8 mouse cellular contexts compared by ENCODE assay signal in genomic region chr12:59218640-59219321, GRCm38 (mm10). TPM values are rescaled to one million over a fixed set of nuclear protein-coding genes. Genes with fewer than 3 reads are reported as not detected.
DNase-seq lines count a peak whose midpoint lies in the region; ATAC-seq and TF ChIP-seq lines count a peak whose summit lies in the region.

No protein-coding gene starts in this region.

- H3K4me2 ChIP-seq in liver, embryonic 12.5 days = peak overlapping the region; percentile 76

- peaks cover 35% of the 10 kb centered on the region for H3K4me1 ChIP-seq in liver, embryonic 12.5 days
- H3K4me1 ChIP-seq in thymus, adult 2 months (replicated peaks; ENCODE audit: control insufficient read depth, insufficient read depth, low read length) = peaks cover 8% of the 10 kb centered on the region

- peak overlapping the region; percentile 97 for H3K9ac ChIP-seq in liver, embryonic 12.5 days

- peak; percentile 9 to 47 for DNase-seq in urinary bladder, adult 18-20 months (ENCODE audit: low spot score in 2 of 2)
- DNase-seq in urinary bladder, adult 2 months (ENCODE audit: low spot score) = no peak
- DNase-seq in embryo, embryonic 10.5 days (ENCODE audit: low spot score) = peak; percentile 29
- DNase-seq in gastrocnemius, postnatal 14 days = peak; percentile 35
- peak; percentile 47 for DNase-seq in kidney, adult 18-20 months
- peak; percentile 51 for DNase-seq in thymus, adult 2 months

- H3K27ac ChIP-seq in liver, embryonic 12.5 days = peak overlapping the region; percentile 98
- H3K27ac ChIP-seq in thymus, adult 2 months (ENCODE audit: control insufficient read depth, insufficient read depth, low read length) = peak overlapping the region; percentile 36

- no peaks in the 10 kb centered on the region for H3K9me3 ChIP-seq in liver, embryonic 12.5 days (replicated peaks)

- peak overlapping the region; percentile 99 for H3K4me3 ChIP-seq in liver, embryonic 12.5 days
- H3K4me3 ChIP-seq in thymus, adult 2 months (ENCODE audit: control insufficient read depth, insufficient read depth, low read length) = peak overlapping the region; percentile 66

- no peak for TF ChIP-seq CTCF in thymus, adult 2 months (IDR thresholded peaks at IDR 0.05; ENCODE audit: borderline replicate concordance, control insufficient read depth, extremely low read depth, insufficient read depth, low read length, poor library complexity)

- WGBS in liver, embryonic 12.5 days (ENCODE audit: insufficient replicate concordance) = under 1% methylated on average over 62 of the region's 69 CpGs
- 2% methylated on average over 69 of the region's 69 CpGs for WGBS in thymus, adult 2 months

- no peaks in the 10 kb centered on the region for H3K36me3 ChIP-seq in liver, embryonic 12.5 days
- H3K36me3 ChIP-seq in thymus, adult 2 months (ENCODE audit: control insufficient read depth, insufficient read depth, low read length) = no peaks in the 10 kb centered on the region

- TF ChIP-seq POLR2A in thymus, adult 2 months (IDR thresholded peaks at IDR 0.05; ENCODE audit: control insufficient read depth, extremely low read depth, insufficient read depth, low read length, poor library complexity) = 0 out of 2 replicates have a peak, but pooled peaks have one; percentile 6

- intact Hi-C loops in gastrocnemius, postnatal 14 days (cut with DNase I; ENCODE audit: low total_unique reads) = no loop called here

- H3K27me3 ChIP-seq in liver, embryonic 12.5 days (replicated peaks) = no peaks in the 10 kb centered on the region
- no peaks in the 10 kb centered on the region for H3K27me3 ChIP-seq in thymus, adult 2 months (ENCODE audit: control insufficient read depth, insufficient read depth, low read length)

- peak; percentile 22 for ATAC-seq in liver, embryonic 12.5 days
- 0 out of 2 replicates have a peak, but pooled peaks have one; percentile 4 for ATAC-seq in monocyte, adult 5-6 weeks (replicated peaks; ENCODE audit: insufficient number of reproducible peaks, low FRiP score, low TSS enrichment, poor library complexity, severe bottlenecking)

RNA-seq across cellular contexts. Expression of gene Fbxo33, which starts 0.7 kb away (rescaled TPM):
- 14.9 and 17.8 TPM in 2 replicates for polyA plus RNA-seq in urinary bladder, adult 2 months (2012; rRNA removed)
- total RNA-seq in gastrocnemius, postnatal 14 days (2021) = 1 to 10 TPM; 4.3 to 5.2 TPM
- polyA plus RNA-seq in liver, embryonic 12.5 days (2016; fragmentation: Nextera tagmentation; extraction: Ambion mirVana) = 12.5 and 14.6 TPM in 2 replicates
- 49.2 to 104 TPM (median 82.1 TPM) in 3 replicates for total RNA-seq in monocyte, adult 5-6 weeks (2017)
- polyA plus RNA-seq in thymus, adult 2 months (2012; rRNA removed) = 11.4 and 18.6 TPM in 2 replicates
